Mouse (Mus musculus) neural tube, embryonic 14.5 days (tissue): ENCODE measurements at regions not wholly inside any gene's neighbourhood (a gene's known extent, or its start where the extent isn't known, plus 50 kb on each side); places are given as distances from the start of the nearest gene placed in this dataset.

Source experiments
- ATAC-seq: fragments of 200-750 bp; cut with Nextera tagmentation; 2 replicates; pipeline ENCODE4 v1.8.0; 2017; ENCODE audit warnings: low read depth, mild to moderate bottlenecking, moderate TSS enrichment, moderate library complexity
- H3K27ac ChIP-seq: fragments of 300-500 bp; sonication (generic); 2 replicates; pipeline ENCODE4 v1.5.1; 2014; ENCODE audit warnings: low read depth, mild to moderate bottlenecking, control low read depth, low read length, moderate library complexity, mixed read lengths
- H3K27me3 ChIP-seq: fragments of 300-500 bp; sonication (generic); 2 replicates; pipeline ENCODE4 v1.6.1; 2014; ENCODE audit warnings: low read length; ENCODE audit not compliant: control insufficient read depth, insufficient read depth
- H3K36me3 ChIP-seq: fragments of 300-500 bp; sonication (generic); 2 replicates; pipeline ENCODE4 v1.6.1; 2014; ENCODE audit warnings: low read length, mixed read lengths; ENCODE audit not compliant: control insufficient read depth, insufficient read depth
- H3K4me1 ChIP-seq: fragments of 300-500 bp; sonication (generic); 2 replicates; pipeline ENCODE4 v1.6.1; 2014; ENCODE audit warnings: low read length; ENCODE audit not compliant: control insufficient read depth, insufficient read depth
- H3K4me2 ChIP-seq: fragments of 300-500 bp; sonication (generic); 2 replicates; pipeline ENCODE4 v1.6.1; 2014; ENCODE audit warnings: mild to moderate bottlenecking, low read depth, low read length, control low read depth
- H3K4me3 ChIP-seq: fragments of 300-500 bp; sonication (generic); 2 replicates; pipeline ENCODE4 v1.5.1; 2014; ENCODE audit warnings: low read depth, low read length, control low read depth, mixed read lengths
- H3K9ac ChIP-seq: fragments of 300-500 bp; sonication (generic); replicated peaks from 2 replicates; pipeline ENCODE4 v1.6.1; 2014; ENCODE audit warnings: low read depth, mild to moderate bottlenecking, control low read depth, low read length, mixed read lengths
- H3K9me3 ChIP-seq: fragments of 300-500 bp; sonication (generic); 2 replicates; pipeline ENCODE4 v1.6.1; 2016; ENCODE audit warnings: low read length; ENCODE audit not compliant: control insufficient read depth
- WGBS: fragments of 180-500 bp; shearing (Covaris S2); extraction: QIAGEN DNeasy Blood & Tissue Kit; methylation state at CpG from one replicate; pipeline ENCODE4 v1.1.7; 2014; 5-methylcytosine and 5-hydroxymethylcytosine counted together

GRCm38 (mm10) chrX:11722730-11723129 is 395.1 kb downstream of the H2al1j start:
- no peak overlapping the region for H3K4me3 ChIP-seq
- ATAC-seq = no peak
- no peaks in the 10 kb centered on the region for H3K4me1 ChIP-seq
- H3K27me3 ChIP-seq = no peaks in the 10 kb centered on the region
- H3K9me3 ChIP-seq = no peaks in the 10 kb centered on the region
- no peak overlapping the region for H3K27ac ChIP-seq
- H3K36me3 ChIP-seq = no peaks in the 10 kb centered on the region
- H3K9ac ChIP-seq = no peak overlapping the region
- no peak overlapping the region for H3K4me2 ChIP-seq
- WGBS = 73% methylated on average over 4 of the region's 4 CpGs

GRCm38 (mm10) chrX:11724718-11725117 is 397.1 kb downstream of the H2al1j start:
- Histone ChIP-seq H3K4me2 (no peak overlapping the region), H3K27ac (no peak overlapping the region), H3K4me3 (no peak overlapping the region), H3K27me3 (no peaks in the 10 kb centered on the region), H3K4me1 (no peaks in the 10 kb centered on the region), H3K36me3 (no peaks in the 10 kb centered on the region), H3K9ac (no peak overlapping the region), H3K9me3 (no peaks in the 10 kb centered on the region)
- 94% methylated on average over 8 of the region's 8 CpGs for WGBS
- ATAC-seq = no peak

- 22% methylated on average over 8 of the region's 8 CpGs for WGBS
- no peak overlapping the region for H3K4me3 ChIP-seq
- no peaks in the 10 kb centered on the region for H3K36me3 ChIP-seq
- H3K9me3 ChIP-seq = no peaks in the 10 kb centered on the region
- peak; percentile 81 for ATAC-seq
- H3K4me1 ChIP-seq = no peaks in the 10 kb centered on the region
- H3K9ac ChIP-seq = no peak overlapping the region
- H3K4me2 ChIP-seq = no peak overlapping the region
- no peak overlapping the region for H3K27ac ChIP-seq
- no peaks in the 10 kb centered on the region for H3K27me3 ChIP-seq
Measured at GRCm38 (mm10) chrX:11726524-11727231, 399.1 kb downstream of the H2al1j start.

GRCm38 (mm10) chrX:11728481-11728880 is 400.9 kb downstream of the H2al1j start:
- H3K9me3 ChIP-seq = no peaks in the 10 kb centered on the region
- H3K27me3 ChIP-seq = no peaks in the 10 kb centered on the region
- H3K4me1 ChIP-seq = no peaks in the 10 kb centered on the region
- no peak overlapping the region for H3K4me3 ChIP-seq
- no peak overlapping the region for H3K9ac ChIP-seq
- no peak overlapping the region for H3K4me2 ChIP-seq
- ATAC-seq = no peak
- H3K36me3 ChIP-seq = no peaks in the 10 kb centered on the region
- 93% methylated on average over 4 of the region's 4 CpGs for WGBS
- H3K27ac ChIP-seq = no peak overlapping the region

GRCm38 (mm10) chrX:11729992-11730391 is 402.4 kb downstream of the H2al1j start:
- no peaks in the 10 kb centered on the region for H3K9me3 ChIP-seq
- peaks cover 3% of the 10 kb centered on the region; the same call in 1 of the 2 replicates for H3K4me1 ChIP-seq
- no peaks in the 10 kb centered on the region for H3K36me3 ChIP-seq
- no peaks in the 10 kb centered on the region for H3K27me3 ChIP-seq
- H3K27ac ChIP-seq = no peak overlapping the region
- WGBS = 67% methylated on average over 6 of the region's 6 CpGs
- no peak overlapping the region for H3K9ac ChIP-seq
- no peak overlapping the region for H3K4me2 ChIP-seq
- no peak for ATAC-seq
- H3K4me3 ChIP-seq = no peak overlapping the region

- Histone ChIP-seq H3K27me3 (no peaks in the 10 kb centered on the region), H3K36me3 (no peaks in the 10 kb centered on the region), H3K27ac (no peak overlapping the region), H3K4me1 (peaks cover 7% of the 10 kb centered on the region; the same call in 1 of the 2 replicates), H3K9ac (no peak overlapping the region), H3K4me3 (no peak overlapping the region), H3K9me3 (no peaks in the 10 kb centered on the region), H3K4me2 (no peak overlapping the region)
- 94% methylated on average over 2 of the region's 2 CpGs for WGBS
- ATAC-seq = no peak
Measured at GRCm38 (mm10) chrX:11732371-11732770, 404.7 kb downstream of the H2al1j start.

- H3K9ac ChIP-seq = no peak overlapping the region
- peaks cover 7% of the 10 kb centered on the region; the same call in 1 of the 2 replicates for H3K4me1 ChIP-seq
- H3K4me2 ChIP-seq = no peak overlapping the region
- H3K27me3 ChIP-seq = no peaks in the 10 kb centered on the region
- no peaks in the 10 kb centered on the region for H3K36me3 ChIP-seq
- H3K4me3 ChIP-seq = no peak overlapping the region
- 27% methylated on average over 27 of the region's 27 CpGs for WGBS
- H3K27ac ChIP-seq = peak overlapping the region; percentile 22; the same call in 1 of the 2 replicates
- peak; percentile 39 for ATAC-seq
- H3K9me3 ChIP-seq = no peaks in the 10 kb centered on the region
Measured at GRCm38 (mm10) chrX:11734505-11735435, 407.1 kb downstream of the H2al1j start.

GRCm38 (mm10) chrX:11735516-11736170 is 408.0 kb downstream of the H2al1j start:
- peak overlapping the region; percentile 22; the same call in 1 of the 2 replicates for H3K27ac ChIP-seq
- 20% methylated on average over 17 of the region's 17 CpGs for WGBS
- no peaks in the 10 kb centered on the region for H3K9me3 ChIP-seq
- H3K36me3 ChIP-seq = no peaks in the 10 kb centered on the region
- ATAC-seq = peak; percentile 74
- H3K4me1 ChIP-seq = peaks cover 7% of the 10 kb centered on the region; the same call in 1 of the 2 replicates
- no peak overlapping the region for H3K4me2 ChIP-seq
- H3K9ac ChIP-seq = no peak overlapping the region
- no peak overlapping the region for H3K4me3 ChIP-seq
- H3K27me3 ChIP-seq = no peaks in the 10 kb centered on the region
